Mouse (Mus musculus) adrenal gland, postnatal 36 days (tissue): ENCODE measurements around the gene Olfr19. TPM values are rescaled to one million over a fixed set of nuclear protein-coding genes. Genes with fewer than 3 reads are reported as not detected.
A peak's percentile ranks its signal among the peaks of the same experiment; 100 is the strongest.
"Not testable (repeated sequence)": the region's sequence is repeated elsewhere in the genome, so short reads cannot be mapped to it uniquely, and the experiment has no call there.

Experiments used
- DNase-seq, 2 experiments: peaks; one replicate each; pipeline ENCODE4 v3.0.0; 2021; ENCODE audit warnings: mixed read lengths in 1 of 2
- long read RNA-seq, 2 experiments: library from polyadenylated mRNA; stranded (forward); transcript quantifications; one replicate each; pipeline ENCODE4 v2.0.0; 2021; ENCODE audit warnings: borderline sequencing depth in 2 of 2
- total RNA-seq, 2 experiments: library from RNA; stranded (reverse); gene quantifications; 2 replicates each; pipeline ENCODE4 v1.2.3; 2021

Gene Olfr19
- total RNA-seq, result under 1 TPM in 1 of 2 experiments, not detected in 1; 0.23 TPM
- long read RNA-seq, experiment 1, result 0 reads
- long read RNA-seq, experiment 2, result 0 reads

- no peak for DNase-seq
Observed at GRCm38 (mm10) chr16:16676305-16676704, at the start of gene Olfr19. Gene Olfr19 (minus strand): TSS chr16:16676405.

GRCm38 (mm10) chr16:16684975-16685374, 8.8 kb upstream of the Olfr19 start:
- DNase-seq, result no peak

GRCm38 (mm10) chr16:16684053-16684452, 7.8 kb upstream of the Olfr19 start:
- DNase-seq, result peak; percentile 10 to 64

DNA sequence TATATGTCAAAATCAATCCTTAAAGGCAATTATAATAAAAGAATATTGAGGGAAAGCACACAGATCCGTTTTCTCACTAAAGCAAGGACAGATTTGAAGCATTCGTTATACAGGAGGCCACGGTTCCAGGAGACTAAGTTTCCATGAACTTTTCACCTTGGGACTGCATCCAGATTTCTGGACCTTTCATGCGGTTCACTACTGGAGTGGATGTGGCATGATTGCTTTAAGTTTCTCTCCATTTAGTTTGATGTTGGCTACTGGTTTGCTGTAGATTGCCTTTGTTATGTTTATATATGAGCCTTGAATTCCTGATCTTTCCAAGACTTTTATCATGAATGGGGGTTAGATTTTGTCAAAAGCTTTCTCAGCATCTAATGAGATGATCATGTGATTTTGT, 11.2 kb downstream of the Olfr19 start:
- no peak for DNase-seq

GRCm38 (mm10) chr16:16664516-16664915, 11.7 kb downstream of the Olfr19 start:
- not testable (repeated sequence) for DNase-seq

DNA sequence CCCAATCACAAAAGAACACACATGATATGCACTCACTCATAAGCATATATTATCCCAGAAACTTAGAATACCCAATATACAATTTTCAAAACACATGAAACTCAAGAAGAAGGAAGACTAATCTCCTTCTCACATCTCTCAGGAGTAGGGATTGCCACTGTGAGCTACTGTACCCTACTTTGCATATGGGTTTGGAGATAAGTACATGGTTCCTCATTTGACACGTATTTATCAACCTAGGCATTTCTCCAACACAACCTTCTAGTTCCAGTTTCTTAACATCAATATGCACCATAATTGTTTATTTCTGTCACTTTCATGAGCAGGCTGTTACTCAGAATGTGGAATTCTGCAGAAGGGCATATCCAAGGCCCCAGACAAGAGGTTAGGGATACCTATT, 31.1 kb downstream of the Olfr19 start:
- no peak for DNase-seq

- no peak for DNase-seq
Observed at GRCm38 (mm10) chr16:16633730-16634129, 42.5 kb downstream of the Olfr19 start.

Other genes with a start within 250 kb of the Olfr19 start
- 10 to 100 TPM in 1 of 2 experiments, 1 to 10 TPM in 1; 9.2 to 16.2 TPM for gene Fgd4, start 75.9 kb downstream of the Olfr19 start, total RNA-seq
- gene Spag6l, start 153.1 kb upstream of the Olfr19 start, total RNA-seq, result under 1 TPM; 0.10 to 0.30 TPM
- not detected for gene Igll1, start 187.6 kb upstream of the Olfr19 start, total RNA-seq
- 10 to 100 TPM; 49.0 to 51.6 TPM for gene Top3b, start 194.3 kb upstream of the Olfr19 start, total RNA-seq
- under 1 TPM in 1 of 2 experiments, not detected in 1; 0.46 TPM for gene Vpreb1, start 194.4 kb upstream of the Olfr19 start, total RNA-seq
- 10 to 100 TPM; 38.2 to 45.0 TPM for gene Ppm1f, start 220.1 kb upstream of the Olfr19 start, total RNA-seq